Mouse (Mus musculus): ENCODE data around the gene Samd4. TPM values are rescaled to one million over a fixed set of nuclear protein-coding genes. Genes with fewer than 3 reads are reported as not detected.
"Not testable (repeated sequence)": the region's sequence is repeated elsewhere in the genome, so short reads cannot be mapped to it uniquely, and the experiment has no call there.

The Samd4 gene
- total and polyA plus RNA-seq, 2 experiments from 2014 or later = 5.1 to 16.0 TPM

DNA sequence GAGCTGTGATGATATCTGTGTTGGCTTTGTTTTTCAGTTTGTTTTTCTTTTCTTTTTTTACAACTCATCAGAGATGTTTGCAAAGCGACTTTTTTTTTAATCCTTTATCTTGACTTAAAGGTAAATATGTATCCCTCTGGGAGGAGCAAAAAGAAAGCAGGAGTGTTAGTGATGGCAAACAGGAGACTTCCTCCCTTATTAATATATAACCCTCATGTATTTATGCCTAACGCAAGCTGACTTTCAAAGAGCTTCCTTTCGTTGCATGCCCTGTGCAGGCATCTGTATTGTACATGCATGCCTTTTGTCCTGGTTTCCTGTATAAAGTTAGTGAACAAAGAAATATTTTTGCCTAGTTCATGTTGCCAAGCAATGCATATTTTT, 222.5 kb downstream of the Samd4 start:
- H3K4me1 ChIP-seq (ENCODE audit: insufficient read depth, low read length) = no peaks in the 10 kb centered on the region
- no peak overlapping the region for H3K4me3 ChIP-seq (ENCODE audit: low read depth, low read length)
- no peak for TF ChIP-seq CTCF (IDR thresholded peaks at IDR 0.05)
- H3K9ac ChIP-seq (replicated peaks; ENCODE audit: low read length, poor library complexity, severe bottlenecking) = no peak overlapping the region
- 84% methylated on average over 3 of the region's 3 CpGs for WGBS
- no peak overlapping the region for H3K27ac ChIP-seq (ENCODE audit: low read depth, low read length)
- no peaks in the 10 kb centered on the region for H3K9me3 ChIP-seq (ENCODE audit: low read length)
- no peak overlapping the region for H3K4me2 ChIP-seq (ENCODE audit: low read depth, low read length, poor library complexity, severe bottlenecking)
- DNase-seq (ENCODE audit: low spot score) = no peak
- H3K36me3 ChIP-seq (ENCODE audit: insufficient read depth, low read length) = 0 out of 2 replicates have a peak, but pooled peaks cover 3% of the 10 kb centered on the region
- H3K27me3 ChIP-seq (ENCODE audit: insufficient read depth, low read length) = no peaks in the 10 kb centered on the region
- ATAC-seq (ENCODE audit: low FRiP score) = no peak

DNA sequence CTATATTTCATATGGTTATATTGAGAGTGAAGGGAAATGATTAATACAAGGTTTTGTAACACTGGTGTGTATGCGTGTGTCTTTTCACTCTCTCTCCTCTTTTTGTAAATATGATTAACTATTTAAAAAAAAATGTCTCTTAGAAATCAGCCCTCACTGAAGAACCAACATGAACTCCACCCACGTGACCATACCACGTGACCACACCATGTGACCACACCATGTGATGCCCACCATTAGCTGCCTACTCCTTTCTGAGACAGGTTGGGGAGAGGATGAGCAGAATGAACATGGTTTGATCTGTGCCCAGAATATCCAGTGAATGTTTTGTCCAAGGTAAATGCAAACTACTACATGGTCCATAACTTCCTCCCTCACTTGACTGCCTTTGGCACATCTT, 223.1 kb downstream of the Samd4 start:
- 94% methylated on average over 3 of the region's 3 CpGs for WGBS
- Histone ChIP-seq H3K4me2 (ENCODE audit: low read depth, low read length, poor library complexity, severe bottlenecking) (no peak overlapping the region), H3K4me1 (ENCODE audit: insufficient read depth, low read length) (no peaks in the 10 kb centered on the region), H3K36me3 (ENCODE audit: insufficient read depth, low read length) (no peaks in the 10 kb centered on the region), H3K27ac (ENCODE audit: low read depth, low read length) (no peak overlapping the region), H3K9ac (replicated peaks; ENCODE audit: low read length, poor library complexity, severe bottlenecking) (no peak overlapping the region), H3K4me3 (ENCODE audit: low read depth, low read length) (no peak overlapping the region), H3K9me3 (ENCODE audit: low read length) (no peaks in the 10 kb centered on the region), H3K27me3 (ENCODE audit: insufficient read depth, low read length) (no peaks in the 10 kb centered on the region)
- no peak for DNase-seq (ENCODE audit: low spot score)
- ATAC-seq (ENCODE audit: low FRiP score) = no peak
- no peak for TF ChIP-seq CTCF (IDR thresholded peaks at IDR 0.05)

DNA sequence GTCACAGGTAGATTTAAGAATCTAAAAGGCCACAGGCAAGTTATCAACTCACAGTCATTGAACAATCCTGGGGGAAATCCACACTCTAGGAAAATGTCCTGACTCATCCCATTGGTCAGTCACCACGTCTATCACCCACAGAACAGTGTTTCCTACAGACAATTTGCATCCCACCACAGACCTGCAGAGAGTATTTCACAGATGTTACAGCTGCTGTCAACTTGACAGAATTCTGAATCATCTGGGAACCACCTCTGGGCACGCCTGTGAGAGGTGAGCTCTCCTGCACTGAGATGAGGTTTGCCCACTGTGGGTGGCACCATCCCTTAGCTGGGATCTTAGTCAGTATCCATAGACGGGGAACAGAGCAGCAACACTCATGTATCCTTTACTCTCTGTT, 224.8 kb downstream of the Samd4 start:
- Histone ChIP-seq H3K27ac (ENCODE audit: low read depth, low read length) (no peak overlapping the region), H3K9me3 (ENCODE audit: low read length) (no peaks in the 10 kb centered on the region), H3K36me3 (ENCODE audit: insufficient read depth, low read length) (no peaks in the 10 kb centered on the region), H3K4me2 (ENCODE audit: low read depth, low read length, poor library complexity, severe bottlenecking) (no peak overlapping the region), H3K9ac (replicated peaks; ENCODE audit: low read length, poor library complexity, severe bottlenecking) (no peak overlapping the region), H3K4me1 (ENCODE audit: insufficient read depth, low read length) (no peaks in the 10 kb centered on the region), H3K4me3 (ENCODE audit: low read depth, low read length) (no peak overlapping the region), H3K27me3 (ENCODE audit: insufficient read depth, low read length) (no peaks in the 10 kb centered on the region)
- WGBS = 83% methylated on average over 3 of the region's 3 CpGs
- ATAC-seq (ENCODE audit: low FRiP score) (no peak), DNase-seq (ENCODE audit: low spot score) (no peak)
- no peak for TF ChIP-seq CTCF (IDR thresholded peaks at IDR 0.05)

DNA sequence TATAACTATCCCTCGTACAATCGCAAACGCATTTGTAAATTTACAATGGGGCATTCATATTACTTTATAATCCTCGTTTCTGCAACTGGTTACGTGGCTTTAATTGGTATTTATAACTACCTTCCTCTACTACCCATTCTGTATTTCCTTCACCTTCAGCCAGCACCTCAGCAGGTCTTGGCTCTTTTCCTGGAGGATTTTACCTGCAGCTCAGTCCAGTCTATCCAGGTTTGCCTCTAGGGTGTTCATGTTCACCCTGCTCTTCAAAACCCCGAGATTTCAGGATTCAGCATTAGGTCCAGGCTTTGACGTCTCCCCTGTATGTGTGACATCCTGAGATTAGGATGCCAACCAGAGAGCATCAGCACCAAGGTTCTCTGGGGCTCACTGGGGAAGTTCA, 227.7 kb downstream of the Samd4 start:
- not testable (repeated sequence) for H3K27me3 ChIP-seq (ENCODE audit: insufficient read depth, low read length); H3K4me2 ChIP-seq (ENCODE audit: low read depth, low read length, poor library complexity, severe bottlenecking); H3K27ac ChIP-seq (ENCODE audit: low read depth, low read length); H3K4me1 ChIP-seq (ENCODE audit: insufficient read depth, low read length); H3K36me3 ChIP-seq (ENCODE audit: insufficient read depth, low read length); H3K9me3 ChIP-seq (ENCODE audit: low read length); H3K4me3 ChIP-seq (ENCODE audit: low read depth, low read length); H3K9ac ChIP-seq (replicated peaks; ENCODE audit: low read length, poor library complexity, severe bottlenecking); DNase-seq (ENCODE audit: low spot score); ATAC-seq (ENCODE audit: low FRiP score)
- WGBS = 84% methylated on average over 6 of the region's 7 CpGs

DNA sequence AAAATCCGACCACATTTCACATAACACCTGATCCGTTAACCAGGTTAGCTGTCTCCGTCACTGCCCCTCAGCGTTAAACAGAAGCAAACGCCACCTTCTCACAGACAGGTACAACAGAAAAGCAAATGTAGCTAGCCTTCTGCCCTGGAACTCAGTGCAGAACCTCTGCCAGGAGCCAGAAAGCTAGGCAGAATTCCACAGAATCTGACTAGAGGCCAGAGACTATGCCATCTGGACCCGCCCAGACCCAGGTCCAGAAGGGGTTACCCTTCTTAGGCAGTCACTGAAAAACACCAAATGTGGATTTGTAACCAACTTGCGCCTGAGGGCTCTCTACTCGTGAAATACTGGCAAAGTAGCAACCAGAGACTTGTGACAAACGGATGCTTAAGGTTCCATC, 228.7 kb downstream of the Samd4 start:
- ATAC-seq (ENCODE audit: low FRiP score) (no peak), DNase-seq (ENCODE audit: low spot score) (no peak)
- H3K9ac ChIP-seq (replicated peaks; ENCODE audit: low read length, poor library complexity, severe bottlenecking) = no peak overlapping the region
- no peak overlapping the region for H3K27ac ChIP-seq (ENCODE audit: low read depth, low read length)
- no peaks in the 10 kb centered on the region for H3K9me3 ChIP-seq (ENCODE audit: low read length)
- H3K36me3 ChIP-seq (ENCODE audit: insufficient read depth, low read length) = no peaks in the 10 kb centered on the region
- H3K4me2 ChIP-seq (ENCODE audit: low read depth, low read length, poor library complexity, severe bottlenecking) = no peak overlapping the region
- WGBS = 48% methylated on average over 9 of the region's 9 CpGs
- no peak overlapping the region for H3K4me3 ChIP-seq (ENCODE audit: low read depth, low read length)
- H3K27me3 ChIP-seq (ENCODE audit: insufficient read depth, low read length) = no peaks in the 10 kb centered on the region
- TF ChIP-seq CTCF (IDR thresholded peaks at IDR 0.05) = no peak
- H3K4me1 ChIP-seq (ENCODE audit: insufficient read depth, low read length) = no peaks in the 10 kb centered on the region

DNA sequence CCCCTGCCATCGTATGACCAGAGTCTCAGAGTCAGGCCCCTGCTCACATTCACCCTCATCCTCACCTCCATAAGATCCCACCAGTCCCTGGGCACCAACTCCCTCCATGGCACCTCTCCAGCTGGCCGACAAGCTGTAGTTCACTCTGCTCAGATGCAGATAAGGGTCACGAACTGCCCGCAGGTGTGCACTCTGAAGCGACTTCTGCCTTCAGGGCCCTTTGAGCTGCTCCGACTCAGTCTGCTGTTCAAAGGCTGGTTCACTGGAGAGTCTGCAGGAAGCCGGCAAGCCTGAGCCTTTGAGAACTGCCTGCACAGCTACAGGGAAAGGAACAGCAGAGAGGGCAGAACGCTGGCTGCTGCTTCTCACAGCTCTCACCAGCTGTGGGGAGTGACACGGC, 232.5 kb downstream of the Samd4 start:
- no peak for ATAC-seq (ENCODE audit: low FRiP score)

More for the DNA sequence above, 232.5 kb downstream of the Samd4 start:
- WGBS = 58% methylated on average over 9 of the region's 9 CpGs
- Histone ChIP-seq H3K9ac (replicated peaks; ENCODE audit: low read length, poor library complexity, severe bottlenecking) (no peak overlapping the region), H3K9me3 (ENCODE audit: low read length) (no peaks in the 10 kb centered on the region), H3K36me3 (ENCODE audit: insufficient read depth, low read length) (no peaks in the 10 kb centered on the region), H3K27ac (ENCODE audit: low read depth, low read length) (no peak overlapping the region), H3K4me3 (ENCODE audit: low read depth, low read length) (no peak overlapping the region), H3K4me1 (ENCODE audit: insufficient read depth, low read length) (no peaks in the 10 kb centered on the region), H3K27me3 (ENCODE audit: insufficient read depth, low read length) (no peaks in the 10 kb centered on the region), H3K4me2 (ENCODE audit: low read depth, low read length, poor library complexity, severe bottlenecking) (no peak overlapping the region)
- DNase-seq (ENCODE audit: low spot score) = no peak
- TF ChIP-seq CTCF (IDR thresholded peaks at IDR 0.05) = no peak

Measured in midbrain, postnatal 0 days (tissue).